Mouse (Mus musculus) neural tube, embryonic 14.5 days (tissue): ENCODE results near the gene Mybpc2. TPM values are rescaled to one million over a fixed set of nuclear protein-coding genes. Genes with fewer than 3 reads are reported as not detected.

ENCODE experiments used
- ATAC-seq: fragments of 200-750 bp; cut with Nextera tagmentation; 2 replicates; pipeline ENCODE4 v1.8.0; 2017; ENCODE audit warnings: low read depth, mild to moderate bottlenecking, moderate TSS enrichment, moderate library complexity
- H3K27ac ChIP-seq: fragments of 300-500 bp; sonication (generic); 2 replicates; pipeline ENCODE4 v1.5.1; 2014; ENCODE audit warnings: low read depth, mild to moderate bottlenecking, control low read depth, low read length, moderate library complexity, mixed read lengths
- H3K27me3 ChIP-seq: fragments of 300-500 bp; sonication (generic); 2 replicates; pipeline ENCODE4 v1.6.1; 2014; ENCODE audit warnings: low read length; ENCODE audit not compliant: control insufficient read depth, insufficient read depth
- H3K36me3 ChIP-seq: fragments of 300-500 bp; sonication (generic); 2 replicates; pipeline ENCODE4 v1.6.1; 2014; ENCODE audit warnings: low read length, mixed read lengths; ENCODE audit not compliant: control insufficient read depth, insufficient read depth
- H3K4me1 ChIP-seq: fragments of 300-500 bp; sonication (generic); 2 replicates; pipeline ENCODE4 v1.6.1; 2014; ENCODE audit warnings: low read length; ENCODE audit not compliant: control insufficient read depth, insufficient read depth
- H3K4me2 ChIP-seq: fragments of 300-500 bp; sonication (generic); 2 replicates; pipeline ENCODE4 v1.6.1; 2014; ENCODE audit warnings: mild to moderate bottlenecking, low read depth, low read length, control low read depth
- H3K4me3 ChIP-seq: fragments of 300-500 bp; sonication (generic); 2 replicates; pipeline ENCODE4 v1.5.1; 2014; ENCODE audit warnings: low read depth, low read length, control low read depth, mixed read lengths
- H3K9ac ChIP-seq: fragments of 300-500 bp; sonication (generic); replicated peaks from 2 replicates; pipeline ENCODE4 v1.6.1; 2014; ENCODE audit warnings: low read depth, mild to moderate bottlenecking, control low read depth, low read length, mixed read lengths
- H3K9me3 ChIP-seq: fragments of 300-500 bp; sonication (generic); 2 replicates; pipeline ENCODE4 v1.6.1; 2016; ENCODE audit warnings: low read length; ENCODE audit not compliant: control insufficient read depth
- WGBS: fragments of 180-500 bp; shearing (Covaris S2); extraction: QIAGEN DNeasy Blood & Tissue Kit; methylation state at CpG from one replicate; pipeline ENCODE4 v1.1.7; 2014; 5-methylcytosine and 5-hydroxymethylcytosine counted together
- polyA plus RNA-seq: library from polyadenylated mRNA; unstranded; fragments of >200 nt; fragmentation: Nextera tagmentation; extraction: Ambion mirVana; gene quantifications from 2 replicates; pipeline ENCODE4 v1.2.1, GENCODE M21; 2014

Gene Mybpc2
- 0.07 TPM in 1 of 2 replicates, not detected in the other for polyA plus RNA-seq

DNA sequence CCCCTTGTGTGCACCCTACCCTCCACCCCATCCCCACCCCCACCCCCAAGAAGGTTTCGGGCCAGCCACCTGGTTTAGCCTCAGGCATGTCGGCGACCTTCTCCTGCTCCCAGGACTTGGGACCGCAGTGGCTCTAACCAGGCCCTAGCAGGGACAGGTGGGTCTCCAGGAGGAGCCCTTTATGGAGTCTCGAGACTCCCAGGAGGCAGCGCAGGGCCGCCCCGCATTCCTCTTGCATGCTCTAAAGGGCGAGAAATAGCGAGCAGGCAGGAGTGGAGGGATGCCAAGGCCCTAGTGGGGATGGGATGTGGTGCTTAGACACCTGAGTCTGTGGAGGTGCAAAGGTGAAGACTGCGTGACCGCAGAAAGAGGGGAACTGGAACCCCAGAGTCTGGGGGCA is at the start of gene Mybpc2:
TSS of gene Mybpc2 (minus strand) at position 155 of the 400 bp plus-strand sequence.
- no peak for ATAC-seq
- no peak within 1 kb of the TSS; the same call in 1 of the 2 replicates for H3K4me2 ChIP-seq
- no peak within 1 kb of the TSS for H3K4me3 ChIP-seq
- WGBS: 38% methylated on average over 12 of the region's 12 CpGs
- no peaks in the 10 kb centered on the region for H3K9me3 ChIP-seq
- H3K27me3 ChIP-seq: peaks cover 13% of the 10 kb centered on the region; the same call in 1 of the 2 replicates
- H3K9ac ChIP-seq: no peak within 1 kb of the TSS
- H3K27ac ChIP-seq: no peak within 1 kb of the TSS
- no peaks in the 10 kb centered on the region for H3K4me1 ChIP-seq
- no peaks in the 10 kb centered on the region for H3K36me3 ChIP-seq

- Histone ChIP-seq H3K27me3 (no peaks in the 10 kb centered on the region), H3K36me3 (no peaks in the 10 kb centered on the region), H3K9me3 (no peaks in the 10 kb centered on the region), H3K9ac (no peak overlapping the region), H3K27ac (no peak overlapping the region), H3K4me2 (no peak overlapping the region), H3K4me1 (no peaks in the 10 kb centered on the region), H3K4me3 (no peak overlapping the region)
- ATAC-seq: no peak
- WGBS: 79% methylated on average over 5 of the region's 5 CpGs
Observed at GRCm38 (mm10) chr7:44572956-44573484, 48.6 kb upstream of the Mybpc2 start.

DNA sequence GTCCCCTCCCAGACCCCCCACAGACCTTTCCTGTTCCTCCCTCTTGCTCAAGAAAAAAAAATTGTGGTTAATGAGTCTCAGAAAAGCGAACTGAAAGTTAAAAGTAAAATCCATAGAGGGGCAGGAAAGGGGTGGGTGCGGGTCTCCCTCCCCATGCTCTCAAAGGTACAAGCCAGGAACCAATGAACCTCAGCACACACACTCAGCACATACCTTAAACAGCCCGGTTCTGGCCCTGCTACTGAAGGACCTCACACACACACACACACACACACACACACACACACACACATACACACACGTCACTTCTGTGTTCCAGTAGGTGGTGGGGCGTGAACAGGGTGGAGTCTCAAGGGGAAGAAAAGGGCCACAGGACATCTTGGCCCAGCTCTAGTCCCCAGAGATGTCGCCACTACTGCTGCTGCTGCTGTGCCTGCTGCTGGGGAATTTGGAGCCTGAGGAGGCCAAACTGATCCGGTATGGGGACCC is 47.8 kb upstream of the Mybpc2 start, which contains the start of gene Napsa:
TSS of gene Napsa (plus strand) at position 168 of the 489 bp plus-strand sequence.
- H3K4me2 ChIP-seq: no peak within 1 kb of the TSS
- H3K4me3 ChIP-seq: no peak within 1 kb of the TSS
- no peak for ATAC-seq
- no peak within 1 kb of the TSS for H3K9ac ChIP-seq
- WGBS: 37% methylated on average over 7 of the region's 7 CpGs
- no peaks in the 10 kb centered on the region for H3K9me3 ChIP-seq
- H3K4me1 ChIP-seq: no peaks in the 10 kb centered on the region
- H3K36me3 ChIP-seq: no peaks in the 10 kb centered on the region
- H3K27me3 ChIP-seq: no peaks in the 10 kb centered on the region
- no peak within 1 kb of the TSS for H3K27ac ChIP-seq

- no peak for ATAC-seq
- Histone ChIP-seq H3K4me1 (no peaks in the 10 kb centered on the region), H3K27me3 (no peaks in the 10 kb centered on the region), H3K4me3 (no peak overlapping the region), H3K9ac (no peak overlapping the region), H3K36me3 (no peaks in the 10 kb centered on the region), H3K9me3 (no peaks in the 10 kb centered on the region), H3K4me2 (no peak overlapping the region), H3K27ac (no peak overlapping the region)
- WGBS: 62% methylated on average over 4 of the region's 4 CpGs
Observed at GRCm38 (mm10) chr7:44571811-44572210, 47.4 kb upstream of the Mybpc2 start.

DNA sequence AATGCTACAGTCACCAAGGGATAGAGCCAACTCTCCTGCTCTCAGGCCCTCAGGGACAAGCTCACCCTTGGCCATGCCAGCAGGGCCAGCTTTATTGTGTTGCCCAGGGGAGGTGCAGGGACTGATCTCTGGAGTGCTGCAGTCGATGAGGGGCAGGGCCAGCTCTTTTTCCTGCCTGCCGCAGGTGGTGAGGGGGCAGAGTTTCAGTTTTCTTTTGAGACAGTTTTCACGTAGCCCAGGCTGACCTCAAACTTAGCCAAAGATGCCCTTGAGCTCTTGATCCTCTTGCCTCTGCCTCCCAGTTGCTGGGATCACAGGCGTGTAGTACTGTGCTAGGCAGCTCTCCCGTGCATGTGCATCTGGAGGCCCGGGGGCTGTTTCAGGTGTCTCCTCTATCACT is 46.5 kb upstream of the Mybpc2 start:
- H3K36me3 ChIP-seq: no peaks in the 10 kb centered on the region
- H3K27ac ChIP-seq: no peak overlapping the region
- H3K9ac ChIP-seq: no peak overlapping the region
- no peak overlapping the region for H3K4me2 ChIP-seq
- no peak overlapping the region for H3K4me3 ChIP-seq
- no peak for ATAC-seq
- 79% methylated on average over 6 of the region's 6 CpGs for WGBS
- no peaks in the 10 kb centered on the region for H3K4me1 ChIP-seq
- no peaks in the 10 kb centered on the region for H3K27me3 ChIP-seq
- no peaks in the 10 kb centered on the region for H3K9me3 ChIP-seq

- H3K27ac ChIP-seq: no peak overlapping the region
- WGBS: 81% methylated on average over 9 of the region's 9 CpGs
- ATAC-seq: no peak
- no peak overlapping the region for H3K9ac ChIP-seq
- no peaks in the 10 kb centered on the region for H3K9me3 ChIP-seq
- H3K36me3 ChIP-seq: no peaks in the 10 kb centered on the region
- no peak overlapping the region for H3K4me2 ChIP-seq
- no peaks in the 10 kb centered on the region for H3K4me1 ChIP-seq
- no peaks in the 10 kb centered on the region for H3K27me3 ChIP-seq
- no peak overlapping the region for H3K4me3 ChIP-seq
Observed at GRCm38 (mm10) chr7:44568803-44569202, 44.3 kb upstream of the Mybpc2 start.

GRCm38 (mm10) chr7:44565414-44565813 is 41.0 kb upstream of the Mybpc2 start:
- ATAC-seq: no peak
- WGBS: 69% methylated on average over 6 of the region's 6 CpGs
- no peak overlapping the region for H3K4me2 ChIP-seq
- no peaks in the 10 kb centered on the region for H3K27me3 ChIP-seq
- H3K36me3 ChIP-seq: no peaks in the 10 kb centered on the region
- H3K9ac ChIP-seq: no peak overlapping the region
- no peak overlapping the region for H3K4me3 ChIP-seq
- H3K9me3 ChIP-seq: no peaks in the 10 kb centered on the region
- H3K4me1 ChIP-seq: no peaks in the 10 kb centered on the region
- no peak overlapping the region for H3K27ac ChIP-seq

GRCm38 (mm10) chr7:44564486-44564885 is 40.0 kb upstream of the Mybpc2 start:
- no peak overlapping the region for H3K9ac ChIP-seq
- no peaks in the 10 kb centered on the region for H3K27me3 ChIP-seq
- H3K4me2 ChIP-seq: no peak overlapping the region
- H3K9me3 ChIP-seq: no peaks in the 10 kb centered on the region
- no peak for ATAC-seq
- H3K36me3 ChIP-seq: no peaks in the 10 kb centered on the region
- WGBS: 84% methylated on average over 10 of the region's 10 CpGs
- no peaks in the 10 kb centered on the region for H3K4me1 ChIP-seq
- H3K27ac ChIP-seq: no peak overlapping the region
- no peak overlapping the region for H3K4me3 ChIP-seq

DNA sequence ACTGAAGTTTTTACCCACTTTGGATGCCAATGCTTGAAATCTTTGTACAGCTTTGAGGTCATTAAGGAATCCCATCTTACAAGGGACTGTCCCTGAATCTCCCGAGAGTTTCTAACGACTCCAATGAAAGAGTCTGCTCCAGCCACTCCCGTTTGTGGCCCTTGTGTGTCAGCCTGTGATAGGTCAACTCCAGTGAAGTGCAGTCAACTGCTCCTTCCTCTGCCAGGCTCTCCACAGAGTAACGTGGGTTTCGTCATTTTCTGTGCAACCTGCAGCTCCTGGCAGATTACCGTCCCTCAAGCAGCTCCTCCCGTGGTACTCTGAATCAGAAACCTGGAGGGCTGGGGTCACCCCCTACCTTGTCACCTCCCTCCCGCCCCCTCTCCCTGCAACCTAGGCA is 38.8 kb upstream of the Mybpc2 start:
- Histone ChIP-seq H3K4me1 (no peaks in the 10 kb centered on the region), H3K9me3 (no peaks in the 10 kb centered on the region), H3K4me2 (no peak overlapping the region), H3K27ac (no peak overlapping the region), H3K36me3 (no peaks in the 10 kb centered on the region), H3K27me3 (no peaks in the 10 kb centered on the region), H3K9ac (no peak overlapping the region), H3K4me3 (no peak overlapping the region)
- ATAC-seq: no peak
- 48% methylated on average over 8 of the region's 8 CpGs for WGBS
